Mouse (Mus musculus) midbrain, embryonic 15.5 days (tissue): ENCODE measurements around the gene Recql. TPM values are rescaled to one million over a fixed set of nuclear protein-coding genes. Genes with fewer than 3 reads are reported as not detected.

ENCODE experiments used
- ATAC-seq: fragments of 200-750 bp; cut with Nextera tagmentation; replicated peaks from 2 replicates; pipeline ENCODE4 v1.8.0; 2017; ENCODE audit warnings: moderate TSS enrichment
- H3K27ac ChIP-seq: fragments of 300-500 bp; sonication (generic); 2 replicates; pipeline ENCODE4 v1.5.1; 2015; ENCODE audit warnings: mild to moderate bottlenecking, inconsistent platforms
- H3K27me3 ChIP-seq: fragments of 300-500 bp; sonication (generic); replicated peaks from 2 replicates; pipeline ENCODE4 v1.6.1; 2015; ENCODE audit warnings: inconsistent platforms
- H3K36me3 ChIP-seq: fragments of 300-500 bp; sonication (generic); replicated peaks from 2 replicates; pipeline ENCODE4 v1.6.1; 2015; ENCODE audit warnings: inconsistent platforms
- H3K4me1 ChIP-seq: fragments of 300-500 bp; sonication (generic); 2 replicates; pipeline ENCODE4 v1.6.1; 2015; ENCODE audit warnings: inconsistent platforms
- H3K4me2 ChIP-seq: fragments of 300-500 bp; sonication (generic); 2 replicates; pipeline ENCODE4 v1.6.1; 2015; ENCODE audit warnings: inconsistent platforms, mild to moderate bottlenecking, moderate library complexity
- H3K4me3 ChIP-seq: fragments of 300-500 bp; sonication (generic); 2 replicates; pipeline ENCODE4 v1.5.1; 2015; ENCODE audit warnings: mild to moderate bottlenecking, inconsistent platforms
- H3K9ac ChIP-seq: fragments of 300-500 bp; sonication (generic); 2 replicates; pipeline ENCODE4 v1.6.1; 2015; ENCODE audit warnings: mild to moderate bottlenecking, inconsistent platforms
- H3K9me3 ChIP-seq: fragments of 300-500 bp; sonication (generic); 2 replicates; pipeline ENCODE4 v1.6.1; 2016; ENCODE audit warnings: inconsistent platforms
- WGBS: fragments of 180-500 bp; shearing (Covaris S2); methylation state at CpG from one replicate; pipeline ENCODE4 v1.1.7; 2015; ENCODE audit warnings: mixed read lengths; 5-methylcytosine and 5-hydroxymethylcytosine counted together
- polyA plus RNA-seq: library from polyadenylated mRNA; unstranded; fragments of >200 nt; fragmentation: Nextera tagmentation; extraction: Ambion mirVana; gene quantifications from 2 replicates; pipeline ENCODE4 v1.2.1, GENCODE M21; 2015

The Recql gene
- 23.7 and 26.3 TPM in 2 replicates for polyA plus RNA-seq

DNA sequence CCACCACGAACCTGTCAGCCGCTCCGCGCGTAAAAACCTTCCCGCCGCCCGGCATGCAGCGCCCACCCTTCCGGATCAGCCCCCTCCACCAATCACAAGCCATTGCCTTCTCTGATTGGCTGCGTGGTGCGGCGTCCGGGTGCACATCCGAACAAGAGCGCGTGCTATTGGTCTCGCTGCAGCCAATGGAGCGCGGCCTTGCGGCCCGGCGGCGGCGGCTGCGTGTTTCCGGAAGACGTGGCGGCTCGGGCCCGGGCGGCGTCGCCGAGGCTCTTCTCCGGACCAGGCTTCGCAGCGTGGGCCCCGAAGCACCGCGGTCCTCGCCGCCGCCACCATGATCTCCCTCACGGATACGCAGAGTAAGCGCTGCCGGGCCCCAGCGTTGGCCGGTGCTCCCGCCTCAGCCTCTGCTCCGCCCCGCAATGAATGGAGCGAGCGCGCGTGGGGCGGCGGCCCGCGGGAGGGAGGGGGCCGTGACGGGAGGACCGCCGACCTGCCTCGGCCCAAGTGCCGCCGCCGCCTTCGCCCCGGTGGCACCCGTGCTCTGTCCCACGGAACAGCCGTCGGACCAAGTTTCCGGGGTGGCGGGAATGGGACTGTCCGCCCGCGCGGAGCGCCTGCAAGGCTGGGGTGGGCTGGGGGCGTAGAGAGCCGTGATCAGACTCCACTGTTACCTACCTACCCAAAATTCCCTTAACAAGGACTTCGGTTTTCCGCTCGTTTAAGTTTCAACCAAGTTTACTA is at the start of gene Recql, which contains the start of gene Golt1b:
Recql (minus strand) TSS at position 77 of the 744 bp plus-strand sequence.
Golt1b (plus strand) TSS at position 211 of the 744 bp plus-strand sequence.
- H3K9ac ChIP-seq, result peak within 1 kb of the TSS; percentile 84
- peak within 1 kb of the TSS; percentile 64 for H3K27ac ChIP-seq
- H3K9me3 ChIP-seq, result no peaks in the 10 kb centered on the region
- no peaks in the 10 kb centered on the region for H3K27me3 ChIP-seq
- H3K36me3 ChIP-seq, result no peaks in the 10 kb centered on the region
- ATAC-seq, result peak; percentile 100
- H3K4me1 ChIP-seq, result peaks cover 24% of the 10 kb centered on the region
- H3K4me3 ChIP-seq, result peak within 1 kb of the TSS; percentile 95
- H3K4me2 ChIP-seq, result peak within 1 kb of the TSS; percentile 63
- WGBS, result under 1% methylated on average over 78 of the region's 87 CpGs

DNA sequence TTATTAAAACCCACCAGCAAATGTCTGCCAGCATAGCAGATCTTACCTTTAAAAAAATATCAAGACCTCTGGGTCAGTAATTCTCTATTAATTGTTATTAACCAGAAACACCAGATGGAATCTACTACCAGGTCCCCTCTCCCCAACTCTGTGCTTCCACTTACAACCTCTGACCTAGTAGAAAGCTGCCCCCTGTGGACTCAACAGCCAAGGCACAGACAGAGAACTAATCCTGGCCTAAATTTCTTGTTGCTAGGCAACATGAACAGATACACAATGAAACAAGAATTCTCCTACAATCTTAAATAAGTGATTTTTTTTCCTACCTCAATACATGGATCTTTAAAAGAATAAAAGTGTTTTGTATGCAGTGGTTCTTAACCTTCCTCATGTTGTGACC is 42.2 kb upstream of the Recql start:
- no peaks in the 10 kb centered on the region for H3K36me3 ChIP-seq
- no peak for ATAC-seq

DNA sequence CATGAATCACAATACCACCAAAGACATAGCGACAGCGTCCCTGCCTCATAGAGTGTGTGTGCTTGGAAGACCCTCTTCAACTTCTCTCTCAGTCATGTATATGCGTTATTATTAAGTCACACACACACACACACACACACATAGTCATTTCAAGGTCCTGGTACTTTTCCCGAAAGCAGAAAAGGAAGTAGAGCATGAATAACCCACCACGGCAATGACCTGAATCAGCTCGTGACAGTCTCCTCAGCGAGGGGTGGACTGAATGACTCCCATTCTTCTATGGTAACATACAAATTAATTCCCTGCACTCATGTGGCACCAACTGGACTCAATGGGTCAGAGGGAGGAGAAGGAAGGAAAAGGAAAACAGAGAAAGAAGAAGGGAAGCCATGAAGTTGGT is 38.1 kb upstream of the Recql start:
- Histone ChIP-seq H3K9me3 (no peaks in the 10 kb centered on the region), H3K36me3 (no peaks in the 10 kb centered on the region), H3K9ac (no peak overlapping the region), H3K4me2 (no peak overlapping the region), H3K4me3 (no peak overlapping the region), H3K4me1 (no peaks in the 10 kb centered on the region), H3K27ac (no peak overlapping the region), H3K27me3 (no peaks in the 10 kb centered on the region)
- ATAC-seq, result no peak
- WGBS, result 67% methylated on average over 7 of the region's 7 CpGs

More for the DNA sequence above, 42.2 kb upstream of the Recql start:
- Histone ChIP-seq H3K27me3 (no peaks in the 10 kb centered on the region), H3K27ac (no peak overlapping the region), H3K9me3 (no peaks in the 10 kb centered on the region), H3K9ac (no peak overlapping the region), H3K4me2 (no peak overlapping the region), H3K4me3 (no peak overlapping the region), H3K4me1 (no peaks in the 10 kb centered on the region)

DNA sequence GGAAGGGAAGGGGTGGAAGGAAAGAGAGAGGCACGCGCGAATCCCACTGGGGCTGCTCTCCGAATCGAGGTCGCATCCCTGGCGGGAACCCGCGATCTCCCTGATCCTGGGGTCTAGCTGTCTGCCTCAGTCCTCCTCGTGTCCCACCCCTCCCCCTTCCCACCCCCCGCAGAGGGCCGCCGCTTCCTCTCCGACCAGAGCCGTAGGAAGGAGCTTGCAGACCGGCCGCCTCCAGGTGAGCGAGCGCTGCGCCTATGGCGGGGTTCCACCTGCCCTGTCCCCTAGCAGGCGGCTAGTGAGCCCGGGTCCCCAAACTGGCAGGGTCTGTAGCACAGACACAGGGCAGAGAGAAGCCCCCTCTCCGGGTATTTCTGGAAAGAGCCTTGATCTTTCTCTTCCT is 27.7 kb upstream of the Recql start:
- Histone ChIP-seq H3K4me2 (peak overlapping the region; percentile 84), H3K36me3 (no peaks in the 10 kb centered on the region), H3K9ac (peak overlapping the region; percentile 38; the same call in 1 of the 2 replicates), H3K27me3 (peaks cover 13% of the 10 kb centered on the region), H3K27ac (no peak overlapping the region), H3K9me3 (no peaks in the 10 kb centered on the region), H3K4me3 (peak overlapping the region; percentile 42), H3K4me1 (peaks cover 12% of the 10 kb centered on the region)
- 0% methylated on average over 23 of the region's 24 CpGs for WGBS
- peak; percentile 60 for ATAC-seq

DNA sequence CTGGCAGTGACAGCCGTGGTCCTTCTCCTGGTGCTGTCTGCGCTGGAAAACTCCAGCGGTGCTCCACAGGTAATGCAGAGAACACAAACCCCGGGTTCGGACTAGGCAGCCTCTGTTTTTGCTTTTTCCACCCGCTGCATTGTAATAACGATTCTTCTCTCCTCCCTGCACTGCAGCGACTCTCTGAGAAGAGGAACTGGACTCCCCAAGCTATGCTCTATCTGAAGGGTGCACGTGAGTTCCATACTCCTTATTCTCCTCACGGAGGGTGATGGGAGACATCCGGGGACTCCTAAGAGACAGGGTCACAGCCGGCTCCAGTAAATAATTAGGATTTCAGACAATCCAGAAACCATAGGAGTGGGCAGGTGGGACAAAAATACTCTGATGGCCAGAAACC is 27.0 kb upstream of the Recql start:
- H3K4me2 ChIP-seq, result peak overlapping the region; percentile 84
- peak overlapping the region; percentile 42 for H3K4me3 ChIP-seq
- H3K27ac ChIP-seq, result no peak overlapping the region
- ATAC-seq, result 0 out of 2 replicates have a peak, but pooled peaks have one; percentile 30
- H3K36me3 ChIP-seq, result no peaks in the 10 kb centered on the region
- 17% methylated on average over 12 of the region's 12 CpGs for WGBS
- H3K9me3 ChIP-seq, result no peaks in the 10 kb centered on the region
- H3K27me3 ChIP-seq, result peaks cover 13% of the 10 kb centered on the region
- peaks cover 12% of the 10 kb centered on the region for H3K4me1 ChIP-seq
- no peak overlapping the region for H3K9ac ChIP-seq

DNA sequence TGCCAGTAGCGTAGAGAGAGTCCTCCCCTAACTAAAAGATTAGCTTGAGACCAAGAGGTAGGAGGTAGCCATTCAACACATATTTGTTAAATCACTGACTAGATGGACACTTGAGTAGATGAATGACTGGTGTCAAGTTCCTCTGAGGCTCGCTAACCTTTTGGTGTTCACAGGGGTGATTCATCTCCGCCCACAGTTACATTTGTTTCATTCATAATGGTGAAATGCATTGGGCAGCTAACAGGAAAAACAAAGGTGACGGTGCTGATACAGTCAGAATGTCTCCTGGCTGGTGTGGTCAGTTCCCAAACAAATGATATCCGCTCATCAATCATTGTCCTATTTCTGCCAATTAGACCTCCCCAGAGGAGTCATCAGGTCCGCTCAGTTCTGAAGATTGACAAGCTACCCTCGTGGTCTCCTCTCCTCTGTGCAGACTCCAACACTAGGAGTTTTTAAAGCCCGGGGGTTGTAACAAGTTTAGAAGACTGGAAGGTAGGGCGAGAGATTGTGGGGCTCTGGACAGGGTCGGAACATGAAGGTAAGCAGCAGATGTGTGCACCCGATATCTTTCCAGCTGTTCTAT is 26.1 kb upstream of the Recql start, which contains the start of gene Spx:
Spx (plus strand) TSS at position 536 of the 586 bp plus-strand sequence.
- peaks cover 12% of the 10 kb centered on the region for H3K4me1 ChIP-seq
- no peaks in the 10 kb centered on the region for H3K36me3 ChIP-seq
- WGBS, result 73% methylated on average over 11 of the region's 11 CpGs
- peak within 1 kb of the TSS; percentile 42 for H3K4me3 ChIP-seq
- no peak within 1 kb of the TSS for H3K9ac ChIP-seq
- no peaks in the 10 kb centered on the region for H3K9me3 ChIP-seq
- ATAC-seq, result no peak
- H3K4me2 ChIP-seq, result peak within 1 kb of the TSS; percentile 84
- no peak within 1 kb of the TSS for H3K27ac ChIP-seq
- H3K27me3 ChIP-seq, result peaks cover 13% of the 10 kb centered on the region

DNA sequence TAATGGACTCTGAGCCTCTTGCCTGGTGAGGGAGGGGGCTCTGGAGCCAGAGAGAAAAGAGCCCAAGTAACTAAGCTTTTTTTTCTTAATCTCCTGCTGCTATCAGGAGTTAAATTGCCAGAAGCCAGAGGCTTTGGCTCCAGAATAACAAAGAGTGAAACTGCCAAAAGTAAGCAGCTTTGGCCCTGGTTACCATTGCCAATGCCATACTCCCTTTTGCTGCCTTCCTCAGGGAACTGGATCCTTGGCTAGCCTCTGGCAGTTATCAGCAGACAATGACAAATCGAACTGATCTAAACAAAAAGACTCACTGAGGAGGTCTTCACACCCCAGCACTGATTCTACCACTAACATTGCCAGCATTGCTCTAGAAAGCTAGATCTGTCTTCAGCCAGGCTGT is 24.3 kb upstream of the Recql start:
- Histone ChIP-seq H3K27me3 (peaks cover 13% of the 10 kb centered on the region), H3K4me2 (no peak overlapping the region), H3K9me3 (no peaks in the 10 kb centered on the region), H3K36me3 (no peaks in the 10 kb centered on the region), H3K4me1 (peaks cover 12% of the 10 kb centered on the region), H3K4me3 (no peak overlapping the region), H3K27ac (no peak overlapping the region), H3K9ac (no peak overlapping the region)
- no peak for ATAC-seq
- WGBS, result 3% methylated on average over 1 of the region's 1 CpGs

DNA sequence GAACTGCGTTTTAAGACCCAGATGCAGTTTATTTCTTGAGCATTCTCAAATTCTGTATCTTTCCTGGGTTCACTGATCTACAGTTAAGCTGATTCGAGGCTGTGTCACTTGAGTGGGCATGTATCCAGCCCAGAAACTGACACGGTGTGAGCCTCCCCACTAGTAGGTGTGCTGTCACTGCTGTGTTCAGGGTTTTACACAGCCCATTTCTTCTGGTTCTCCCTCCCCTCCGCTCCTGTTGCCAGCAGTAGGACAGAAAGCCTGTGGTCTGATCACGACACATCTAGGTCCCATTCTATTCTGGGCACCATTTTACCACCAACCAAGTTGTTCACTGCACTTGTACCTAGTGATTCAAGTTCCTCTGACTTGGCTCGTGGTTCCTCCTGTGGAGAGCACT is 8.9 kb upstream of the Recql start:
- no peak overlapping the region for H3K9ac ChIP-seq
- H3K27me3 ChIP-seq, result no peaks in the 10 kb centered on the region
- H3K4me1 ChIP-seq, result no peaks in the 10 kb centered on the region
- no peak overlapping the region for H3K4me3 ChIP-seq
- ATAC-seq, result no peak
- H3K27ac ChIP-seq, result no peak overlapping the region
- no peak overlapping the region for H3K4me2 ChIP-seq
- peaks cover 29% of the 10 kb centered on the region for H3K36me3 ChIP-seq
- 90% methylated on average over 6 of the region's 6 CpGs for WGBS
- no peaks in the 10 kb centered on the region for H3K9me3 ChIP-seq

DNA sequence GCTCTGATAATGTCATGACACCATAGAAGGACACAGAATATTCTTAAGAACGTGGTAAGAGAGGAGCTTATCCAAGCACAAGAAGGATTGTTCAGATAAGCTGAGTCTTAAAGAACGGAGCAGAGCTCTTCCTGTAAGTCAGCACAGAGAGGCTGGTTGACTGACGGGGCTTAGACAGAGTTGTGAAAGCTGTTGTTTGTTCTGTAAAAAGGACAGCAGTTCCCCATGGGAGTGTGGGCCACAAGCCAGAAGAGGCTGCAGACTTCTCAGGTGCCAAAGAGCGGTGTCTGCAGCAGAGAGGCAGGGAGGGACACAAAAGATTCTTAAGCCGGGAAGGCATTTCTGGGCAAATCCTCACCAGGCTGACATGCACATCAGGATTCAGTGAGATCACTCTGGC is 7.8 kb upstream of the Recql start:
- no peak for ATAC-seq
- 85% methylated on average over 5 of the region's 5 CpGs for WGBS
- H3K4me3 ChIP-seq, result no peak overlapping the region

DNA sequence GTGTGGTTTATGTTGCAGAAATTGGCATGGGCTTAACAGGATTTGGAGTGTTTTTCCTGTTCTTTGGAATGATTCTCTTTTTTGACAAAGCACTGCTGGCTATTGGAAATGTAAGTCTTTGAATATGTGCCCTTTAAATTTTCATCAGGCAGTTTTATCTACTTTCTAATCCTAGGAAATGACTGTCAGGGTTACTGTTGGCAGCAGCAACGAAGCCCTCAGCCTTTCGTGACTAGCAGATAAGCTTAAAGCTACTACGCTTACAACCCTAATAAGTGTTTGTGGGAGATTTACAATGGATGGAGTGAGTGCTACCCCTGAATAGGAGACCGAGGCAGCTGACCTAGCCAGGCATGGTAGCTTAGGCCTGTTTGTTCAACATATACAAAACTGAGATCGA is 5.4 kb upstream of the Recql start:
- peaks cover 18% of the 10 kb centered on the region for H3K4me1 ChIP-seq
- H3K27me3 ChIP-seq, result no peaks in the 10 kb centered on the region
- no peaks in the 10 kb centered on the region for H3K9me3 ChIP-seq
- peaks cover 23% of the 10 kb centered on the region for H3K36me3 ChIP-seq
- H3K27ac ChIP-seq, result no peak overlapping the region
- H3K4me3 ChIP-seq, result no peak overlapping the region
- H3K4me2 ChIP-seq, result no peak overlapping the region
- 95% methylated on average over 5 of the region's 5 CpGs for WGBS
- ATAC-seq, result no peak
- no peak overlapping the region for H3K9ac ChIP-seq

More for the DNA sequence above, 7.8 kb upstream of the Recql start:
- Histone ChIP-seq H3K27me3 (no peaks in the 10 kb centered on the region), H3K36me3 (peaks cover 23% of the 10 kb centered on the region), H3K27ac (no peak overlapping the region), H3K9me3 (no peaks in the 10 kb centered on the region), H3K4me1 (no peaks in the 10 kb centered on the region), H3K4me2 (no peak overlapping the region), H3K9ac (no peak overlapping the region)

DNA sequence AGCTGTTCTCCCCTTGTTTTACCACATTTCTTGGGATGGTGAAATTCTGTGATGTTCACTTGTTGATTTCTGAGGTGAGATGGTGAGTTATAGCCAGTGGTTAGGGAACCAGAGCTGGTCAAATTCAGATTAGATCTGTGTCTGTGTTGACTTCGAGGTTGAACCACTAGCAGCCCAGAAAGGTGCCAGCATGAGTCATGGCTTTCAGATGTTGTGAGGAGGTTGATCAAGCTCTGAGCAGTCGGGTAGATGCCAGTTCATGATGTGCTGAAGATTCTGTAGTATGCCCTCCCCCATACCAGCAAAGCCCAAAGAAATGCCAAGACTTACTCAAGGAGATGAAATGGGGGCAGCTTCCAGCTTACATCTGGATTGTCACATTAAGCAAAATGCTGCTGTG is 2.2 kb upstream of the Recql start:
- no peak overlapping the region for H3K4me2 ChIP-seq
- ATAC-seq, result no peak
- 97% methylated on average over 2 of the region's 2 CpGs for whole genome bisulfite sequencing
- H3K4me3 ChIP-seq, result no peak overlapping the region
- H3K9ac ChIP-seq, result no peak overlapping the region
- H3K36me3 ChIP-seq, result 0 out of 2 replicates have a peak, but pooled peaks cover under 1% of the 10 kb centered on the region
- no peaks in the 10 kb centered on the region for H3K27me3 ChIP-seq
- no peak overlapping the region for H3K27ac ChIP-seq
- H3K9me3 ChIP-seq, result no peaks in the 10 kb centered on the region
- peaks cover 24% of the 10 kb centered on the region for H3K4me1 ChIP-seq

DNA sequence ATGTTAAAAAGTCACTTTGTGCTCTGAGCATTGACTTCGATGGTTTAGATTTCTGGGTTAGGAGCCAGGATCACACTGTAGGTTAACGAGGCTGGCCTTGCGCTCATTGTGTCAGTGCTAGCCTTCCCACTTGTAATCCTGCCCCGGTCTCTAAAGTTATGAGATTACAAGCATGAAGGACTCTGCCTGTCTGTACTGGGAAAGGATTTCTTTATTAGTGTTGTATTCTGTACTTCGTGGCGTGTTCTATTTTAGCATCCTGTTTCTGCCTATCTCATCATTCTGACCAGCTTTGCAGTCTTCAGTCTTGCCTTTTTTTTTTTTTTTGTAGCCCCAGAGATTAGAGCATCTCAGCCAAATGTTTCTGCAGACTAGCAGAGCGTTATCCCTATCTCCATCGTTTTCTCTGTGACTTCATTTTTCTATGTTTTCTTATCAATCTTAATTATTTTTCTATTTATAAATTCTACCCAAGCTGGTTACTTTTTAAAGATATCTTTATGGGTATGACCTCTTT is 926 bp upstream of the Recql start:
- H3K9me3 ChIP-seq, result no peaks in the 10 kb centered on the region
- peak overlapping the region; percentile 84 for H3K9ac ChIP-seq
- WGBS, result 22% methylated on average over 8 of the region's 8 CpGs
- H3K27me3 ChIP-seq, result no peaks in the 10 kb centered on the region
- H3K36me3 ChIP-seq, result no peaks in the 10 kb centered on the region
- H3K27ac ChIP-seq, result no peak overlapping the region
- H3K4me1 ChIP-seq, result peaks cover 24% of the 10 kb centered on the region
- H3K4me2 ChIP-seq, result peak overlapping the region; percentile 61
- no peak for ATAC-seq
- H3K4me3 ChIP-seq, result peak overlapping the region; percentile 95
